Mouse (Mus musculus): ENCODE data around the gene Paqr3.
A peak's percentile ranks its signal among the peaks of the same experiment; 100 is the strongest.

The Paqr3 gene

GRCm38 (mm10) chr5:97083701-97084100 lies 27.7 kb downstream of the Paqr3 start:
- DNase-seq, result no peak

- DNase-seq, result peak; percentile 19
Measured at GRCm38 (mm10) chr5:97081481-97081880, 29.9 kb downstream of the Paqr3 start.

GRCm38 (mm10) chr5:97078641-97079040 lies 32.8 kb downstream of the Paqr3 start:
- no peak for DNase-seq

GRCm38 (mm10) chr5:97077676-97078075 lies 33.7 kb downstream of the Paqr3 start:
- no peak for DNase-seq

- no peak for DNase-seq
Measured at GRCm38 (mm10) chr5:97076167-97076566, 35.2 kb downstream of the Paqr3 start.

GRCm38 (mm10) chr5:97075476-97076151 lies 35.8 kb downstream of the Paqr3 start:
- DNase-seq, result no peak

GRCm38 (mm10) chr5:97065746-97066145 lies 45.6 kb downstream of the Paqr3 start:
- no peak for DNase-seq

- DNase-seq, result no peak
Measured at GRCm38 (mm10) chr5:97062041-97062440, 49.4 kb downstream of the Paqr3 start.

- no peak for DNase-seq
Measured at GRCm38 (mm10) chr5:97060864-97061263, 50.5 kb downstream of the Paqr3 start.

GRCm38 (mm10) chr5:97056791-97057450 lies 54.5 kb downstream of the Paqr3 start:
- no peak for DNase-seq

- no peak for DNase-seq
Measured at GRCm38 (mm10) chr5:97056359-97056758, 55.0 kb downstream of the Paqr3 start.

GRCm38 (mm10) chr5:97055511-97056068 lies 55.8 kb downstream of the Paqr3 start:
- no peak for DNase-seq

- no peak for DNase-seq
Measured at GRCm38 (mm10) chr5:97054801-97055200, 56.6 kb downstream of the Paqr3 start.

- no peak for DNase-seq
Measured at GRCm38 (mm10) chr5:97054166-97054565, 57.2 kb downstream of the Paqr3 start.

- DNase-seq, result no peak
Measured at GRCm38 (mm10) chr5:97048905-97049304, 62.5 kb downstream of the Paqr3 start.

GRCm38 (mm10) chr5:97046680-97047079 lies 64.7 kb downstream of the Paqr3 start:
- DNase-seq, result no peak

- no peak for DNase-seq
Measured at GRCm38 (mm10) chr5:97045260-97045659, 66.1 kb downstream of the Paqr3 start.
